Mouse (Mus musculus) liver, embryonic 14.5 days (tissue): ENCODE measurements around the gene Wdr25. TPM values are rescaled to one million over a fixed set of nuclear protein-coding genes. Genes with fewer than 3 reads are reported as not detected.

Experiments
- ATAC-seq: fragments of 200-750 bp; cut with Nextera tagmentation; 2 replicates; pipeline ENCODE4 v1.8.0; 2017; ENCODE audit warnings: moderate number of reproducible peaks, mild to moderate bottlenecking, moderate library complexity; ENCODE audit not compliant: insufficient read depth
- DNase-seq, 3 experiments: peaks; one replicate each; pipeline ENCODE4 v3.0.0-alpha.2; 2012 to 2013; ENCODE audit warnings: low read depth in 3 of 3, low spot score in 3 of 3
- H3K27ac ChIP-seq: fragments of 300-500 bp; sonication (generic); 2 replicates; pipeline ENCODE4 v1.5.1; 2014; ENCODE audit warnings: moderate library complexity, mild to moderate bottlenecking, control low read depth, inconsistent platforms
- H3K27me3 ChIP-seq: fragments of 300-500 bp; sonication (generic); 2 replicates; pipeline ENCODE4 v1.6.1; 2014; ENCODE audit warnings: mild to moderate bottlenecking, low read length, moderate library complexity; ENCODE audit not compliant: control insufficient read depth, insufficient read depth
- H3K36me3 ChIP-seq: fragments of 300-500 bp; sonication (generic); replicated peaks from 2 replicates; pipeline ENCODE4 v1.6.1; 2014; ENCODE audit warnings: low read depth; ENCODE audit not compliant: control insufficient read depth, insufficient read depth
- H3K4me1 ChIP-seq, 2 experiments: fragments of 200-500 bp in 1 of 2; fragments of 300-500 bp in 1 of 2; sonication (generic) in 1 of 2; replicated peaks; 2 replicates each; pipeline ENCODE4 v1.6.1; 2012 to 2014; ENCODE audit warnings: antibody characterized with exemption in 1 of 2, inconsistent platforms in 1 of 2, low read length in 1 of 2; ENCODE audit not compliant: control insufficient read depth in 2 of 2, insufficient read depth in 2 of 2
- H3K4me2 ChIP-seq: fragments of 300-500 bp; sonication (generic); 2 replicates; pipeline ENCODE4 v1.6.1; 2014; ENCODE audit warnings: low read depth, mild to moderate bottlenecking, control low read depth, moderate library complexity
- H3K4me3 ChIP-seq, 2 experiments: fragments of 200-500 bp in 1 of 2; fragments of 300-500 bp in 1 of 2; sonication (generic) in 1 of 2; 2 replicates each; pipeline ENCODE4 v1.5.1; 2012 to 2014; ENCODE audit warnings: low read depth in 2 of 2, low read length in 2 of 2, mild to moderate bottlenecking in 2 of 2, control low read depth in 1 of 2, inconsistent platforms in 1 of 2, moderate library complexity in 1 of 2; ENCODE audit not compliant: insufficient read depth in 1 of 2
- H3K9ac ChIP-seq: fragments of 300-500 bp; sonication (generic); replicated peaks from 2 replicates; pipeline ENCODE4 v1.6.1; 2014; ENCODE audit warnings: mild to moderate bottlenecking, control low read depth, moderate library complexity
- H3K9me3 ChIP-seq: fragments of 300-500 bp; sonication (generic); 2 replicates; pipeline ENCODE4 v1.6.1; 2016; ENCODE audit warnings: low read length, mixed read lengths; ENCODE audit not compliant: control insufficient read depth
- CTCF ChIP-seq: IDR thresholded peaks from 2 replicates; pipeline ENCODE4 v1.5.1; 2016; ENCODE audit warnings: antibody characterized with exemption, low read depth, control low read depth
- EP300 ChIP-seq: IDR thresholded peaks from 2 replicates; pipeline ENCODE4 v1.6.1; 2016; ENCODE audit warnings: antibody characterized with exemption, low read depth
- WGBS: fragments of 180-500 bp; shearing (Covaris S2); extraction: QIAGEN DNeasy Blood & Tissue Kit; methylation state at CpG from one replicate; pipeline ENCODE4 v1.1.7; 2014; ENCODE audit not compliant: insufficient replicate concordance; 5-methylcytosine and 5-hydroxymethylcytosine counted together
- polyA plus RNA-seq, 2 experiments: library from polyadenylated mRNA; depleted of rRNA in 1 of 2; stranded (reverse) in 1 of 2; unstranded in 1 of 2; fragments of >200 nt; fragmentation: Nextera tagmentation in 1 of 2; extraction: Ambion mirVana in 1 of 2; gene quantifications; 2 replicates each; pipeline versions ENCODE4 v1.2.1 to v1.2.3; 2012 to 2014

Gene Wdr25
- polyA plus RNA-seq, 2 experiments = 1.2 to 3.7 TPM

DNA sequence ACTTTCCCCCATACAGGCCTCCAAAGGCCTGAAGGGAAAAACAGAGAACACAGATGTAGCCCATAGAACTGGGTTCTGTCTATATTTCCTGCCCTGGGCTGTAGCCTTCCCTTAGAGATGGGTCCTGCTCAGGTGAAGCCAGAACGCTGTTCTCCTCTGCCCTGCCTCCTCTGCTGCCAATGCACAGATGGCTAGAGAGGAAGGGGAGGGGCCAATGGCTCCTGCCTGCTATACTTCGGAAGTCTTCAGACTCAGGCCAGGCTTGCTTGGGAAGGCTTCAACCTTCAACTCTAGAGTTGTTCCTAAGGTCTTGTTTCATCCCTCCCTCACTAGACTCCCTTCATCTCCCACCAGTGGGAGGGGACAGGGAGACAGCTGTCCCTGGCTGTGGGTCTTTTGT, 176.3 kb downstream of the Wdr25 start:
- Histone ChIP-seq H3K27me3 (peaks cover 4% of the 10 kb centered on the region), H3K9ac (no peak overlapping the region), H3K9me3 (no peaks in the 10 kb centered on the region), H3K27ac (no peak overlapping the region), H3K4me1 (no peaks in the 10 kb centered on the region), H3K4me3 (no peak overlapping the region), H3K4me2 (no peak overlapping the region), H3K36me3 (no peaks in the 10 kb centered on the region)
- no peak for TF ChIP-seq CTCF
- TF ChIP-seq EP300 = no peak
- no peak for ATAC-seq
- WGBS = 24% methylated on average over 2 of the region's 2 CpGs
- no peak for DNase-seq

DNA sequence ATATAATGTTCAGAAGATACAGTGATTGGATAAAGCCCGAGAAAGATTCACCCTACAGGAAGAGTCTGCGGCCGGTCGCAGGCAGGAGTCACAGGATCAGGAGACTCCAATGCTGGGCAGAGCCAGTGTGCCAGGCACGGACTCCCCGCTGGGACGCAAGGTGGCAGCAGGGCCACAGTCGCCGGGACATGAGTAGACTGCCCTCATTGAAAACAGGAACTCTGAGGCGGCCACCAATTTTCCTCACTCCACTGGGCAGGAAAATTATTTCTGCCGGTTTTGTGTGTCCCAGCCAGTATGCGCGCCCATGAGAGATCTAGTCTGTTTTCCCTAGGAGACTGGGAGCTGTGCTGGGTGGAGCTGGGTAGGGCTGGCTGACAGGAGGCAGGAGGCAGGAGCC, 177.8 kb downstream of the Wdr25 start:
- TF ChIP-seq CTCF = no peak
- no peak for TF ChIP-seq EP300
- Histone ChIP-seq H3K4me2 (no peak overlapping the region), H3K27me3 (peaks cover 4% of the 10 kb centered on the region), H3K36me3 (no peaks in the 10 kb centered on the region), H3K4me1 (no peaks in the 10 kb centered on the region), H3K9ac (no peak overlapping the region), H3K9me3 (no peaks in the 10 kb centered on the region), H3K27ac (no peak overlapping the region), H3K4me3 (no peak overlapping the region)
- DNase-seq = no peak
- ATAC-seq = no peak
- 74% methylated on average over 13 of the region's 13 CpGs for WGBS

DNA sequence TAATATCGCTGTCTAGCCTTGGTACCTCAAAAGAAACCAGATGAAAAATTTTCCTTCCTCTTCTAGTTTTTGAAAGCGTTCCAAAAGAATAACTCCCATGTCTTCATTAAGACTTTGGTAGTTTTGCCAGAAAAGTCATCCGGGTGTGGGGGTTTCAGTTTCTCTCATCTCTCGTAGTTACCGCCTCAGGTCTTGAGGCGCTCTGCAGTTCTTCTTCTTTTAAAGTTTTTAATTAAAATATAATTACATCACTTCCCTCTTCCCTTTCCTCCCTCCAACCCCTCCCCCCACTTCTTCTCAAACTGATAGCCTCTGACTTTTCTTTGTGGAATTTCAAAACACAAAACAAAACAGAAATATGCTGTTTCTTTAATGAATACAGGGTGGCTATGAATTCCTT, 180.7 kb downstream of the Wdr25 start:
- ATAC-seq (no peak), DNase-seq (no peak)
- no peak overlapping the region for H3K4me3 ChIP-seq
- no peaks in the 10 kb centered on the region for H3K36me3 ChIP-seq
- TF ChIP-seq EP300 (no peak), CTCF (no peak)
- H3K27ac ChIP-seq = no peak overlapping the region
- WGBS = 64% methylated on average over 6 of the region's 6 CpGs
- H3K27me3 ChIP-seq = no peaks in the 10 kb centered on the region; the same call in 1 of the 2 replicates
- H3K9me3 ChIP-seq = no peaks in the 10 kb centered on the region
- no peaks in the 10 kb centered on the region for H3K4me1 ChIP-seq
- H3K4me2 ChIP-seq = no peak overlapping the region
- no peak overlapping the region for H3K9ac ChIP-seq

DNA sequence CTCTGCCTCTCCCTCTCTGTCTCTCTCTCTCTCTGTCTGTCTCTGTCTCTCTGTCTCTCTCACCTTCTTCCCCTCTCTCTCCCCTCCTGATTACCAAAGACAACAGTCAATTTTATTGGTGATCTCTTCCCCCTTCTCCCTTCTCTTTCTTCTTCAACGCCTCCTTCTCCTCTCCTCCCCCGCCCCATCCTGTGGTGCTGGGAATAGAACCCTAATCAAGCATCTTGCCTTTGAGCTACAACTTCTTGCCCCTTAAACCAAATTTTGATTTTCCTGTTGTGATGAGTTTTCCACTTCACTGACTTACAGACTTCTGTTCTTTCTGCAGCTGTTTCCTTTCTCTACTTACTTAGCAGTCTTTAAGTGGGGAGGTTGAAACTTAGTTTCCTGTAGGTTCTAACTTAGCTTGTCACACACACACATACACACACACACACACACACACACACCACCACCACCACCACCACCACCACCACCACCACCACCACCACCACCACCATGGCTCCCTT, 181.4 kb downstream of the Wdr25 start:
- no peak for TF ChIP-seq EP300
- TF ChIP-seq CTCF = no peak
- no peak overlapping the region for H3K4me3 ChIP-seq
- ATAC-seq (no peak), DNase-seq (no peak)
- H3K4me1 ChIP-seq = no peaks in the 10 kb centered on the region
- no peak overlapping the region for H3K9ac ChIP-seq
- H3K27me3 ChIP-seq = no peaks in the 10 kb centered on the region
- no peak overlapping the region for H3K4me2 ChIP-seq
- WGBS = 44% methylated on average over 2 of the region's 2 CpGs
- H3K36me3 ChIP-seq = no peaks in the 10 kb centered on the region
- no peak overlapping the region for H3K27ac ChIP-seq
- no peaks in the 10 kb centered on the region for H3K9me3 ChIP-seq

DNA sequence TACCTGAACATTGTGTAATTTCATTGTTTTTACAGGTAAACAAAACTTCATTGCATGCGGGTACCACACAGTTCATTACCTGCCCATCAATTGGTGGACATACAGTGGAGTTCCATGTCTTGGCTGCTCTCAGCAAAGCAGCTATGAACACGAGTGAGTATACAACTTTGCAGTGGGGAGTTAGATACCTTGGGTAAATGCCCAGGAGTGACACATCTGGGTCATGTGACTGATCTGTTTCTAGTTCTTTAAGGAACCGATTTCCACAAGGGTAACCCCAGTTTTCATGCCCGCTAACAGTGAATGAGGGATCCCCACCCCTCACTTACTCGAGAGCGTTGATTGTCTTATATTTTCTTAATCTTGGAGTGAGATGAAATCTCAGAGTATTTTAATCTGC, 183.6 kb downstream of the Wdr25 start:
- 59% methylated on average over 6 of the region's 6 CpGs for WGBS
- no peak overlapping the region for H3K4me3 ChIP-seq
- no peak overlapping the region for H3K4me2 ChIP-seq
- no peaks in the 10 kb centered on the region for H3K9me3 ChIP-seq
- H3K9ac ChIP-seq = no peak overlapping the region
- no peaks in the 10 kb centered on the region for H3K27me3 ChIP-seq
- H3K36me3 ChIP-seq = no peaks in the 10 kb centered on the region
- H3K27ac ChIP-seq = no peak overlapping the region
- DNase-seq (no peak), ATAC-seq (no peak)
- H3K4me1 ChIP-seq = no peaks in the 10 kb centered on the region
- TF ChIP-seq CTCF (no peak), EP300 (no peak)

Other genes with a start within 250 kb of the Wdr25 start
- 0.05 TPM in 1 of 2 replicates, not detected in the other for gene Degs2, start 191.3 kb upstream of the Wdr25 start, polyA plus RNA-seq (2012; rRNA removed)
- gene Degs2, start 191.3 kb upstream of the Wdr25 start, polyA plus RNA-seq (2014; fragmentation: Nextera tagmentation; extraction: Ambion mirVana) = 0.14 and 0.18 TPM in 2 replicates
- gene Yy1, start 100.7 kb upstream of the Wdr25 start, polyA plus RNA-seq (2012; rRNA removed) = 8.1 and 11.8 TPM in 2 replicates
- gene Yy1, start 100.7 kb upstream of the Wdr25 start, polyA plus RNA-seq (2014; fragmentation: Nextera tagmentation; extraction: Ambion mirVana) = 7.9 and 9.1 TPM in 2 replicates
- gene Slc25a29, start 57.7 kb upstream of the Wdr25 start, polyA plus RNA-seq (2012; rRNA removed) = 0.40 and 0.49 TPM in 2 replicates
- gene Slc25a29, start 57.7 kb upstream of the Wdr25 start, polyA plus RNA-seq (2014; fragmentation: Nextera tagmentation; extraction: Ambion mirVana) = 0.51 and 0.85 TPM in 2 replicates
- gene Slc25a47, start 57.6 kb upstream of the Wdr25 start, polyA plus RNA-seq (2012; rRNA removed) = 3.9 and 4.3 TPM in 2 replicates
- gene Slc25a47, start 57.6 kb upstream of the Wdr25 start, polyA plus RNA-seq (2014; fragmentation: Nextera tagmentation; extraction: Ambion mirVana) = 2.3 and 3.4 TPM in 2 replicates
- 19.1 and 19.4 TPM in 2 replicates for gene Wars, start 543 bp downstream of the Wdr25 start, polyA plus RNA-seq (2012; rRNA removed)
- 27.8 and 29.2 TPM in 2 replicates for gene Wars, start 543 bp downstream of the Wdr25 start, polyA plus RNA-seq (2014; fragmentation: Nextera tagmentation; extraction: Ambion mirVana)
- 1.4 and 1.5 TPM in 2 replicates for gene Begain, start 174.6 kb downstream of the Wdr25 start, polyA plus RNA-seq (2012; rRNA removed)
- 0.73 and 0.88 TPM in 2 replicates for gene Begain, start 174.6 kb downstream of the Wdr25 start, polyA plus RNA-seq (2014; fragmentation: Nextera tagmentation; extraction: Ambion mirVana)